16 mouse cellular contexts compared by ENCODE assay signal in the genomic region with DNA sequence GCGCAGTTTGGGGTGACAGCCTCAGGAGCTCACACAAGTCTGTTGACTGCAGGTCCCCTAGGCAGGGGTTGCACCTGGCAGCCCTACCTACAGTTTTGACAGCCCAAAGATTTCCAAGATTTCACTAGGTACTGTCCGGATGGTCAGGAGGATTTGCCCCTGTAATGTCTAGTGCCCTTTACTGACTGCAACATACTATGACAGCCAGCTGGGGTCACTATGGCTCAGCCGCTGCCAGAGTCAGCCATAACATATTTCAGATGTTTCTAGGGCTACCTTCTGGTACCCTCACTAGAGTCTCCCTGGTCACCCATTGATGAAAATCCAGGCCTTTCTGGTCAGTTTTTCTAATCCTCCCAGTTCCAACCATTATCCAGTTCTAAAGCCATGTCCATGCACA. TPM values are rescaled to one million over a fixed set of nuclear protein-coding genes. Genes with fewer than 3 reads are reported as not detected.
A peak's percentile ranks its signal among the peaks of the same experiment; 100 is the strongest.
DNase-seq lines count a peak whose midpoint lies in the region; TF ChIP-seq lines count a peak whose summit lies in the region.
"Had no signal": no experiment of that assay in that cellular context is flagged by ENCODE, and none has a peak within 500 bp of the region (broad histone marks: within the 10 kb centered on the region; RNA-seq: fewer than 3 reads in every experiment).

No protein-coding gene starts in this region.

- no peak overlapping the region for H3K4me3 ChIP-seq in kidney, adult 2 months (ENCODE audit: insufficient read depth, low read depth, low read length)
- H3K4me3 ChIP-seq in testis, adult 2 months (ENCODE audit: control insufficient read depth, low read depth, low read length) = no peak overlapping the region
- H3K4me3 ChIP-seq in embryonic fibroblast, embryonic 13.5 days (ENCODE audit: insufficient read depth, low read length) = no peak overlapping the region
- no peak overlapping the region for H3K4me3 ChIP-seq in thymus, adult 2 months (ENCODE audit: control insufficient read depth, insufficient read depth, low read length)
- H3K4me3 ChIP-seq: forebrain, embryonic 13.5 days; limb, embryonic 15.5 days; midbrain, embryonic 12.5 days; neural tube, embryonic 13.5 days had no signal

- peak; percentile 65; the same call in 1 of the 2 replicates for TF ChIP-seq CTCF in kidney, adult 2 months (conservative IDR thresholded peaks at IDR 0.05; ENCODE audit: insufficient read depth, insufficient read length, low read depth, low read length)
- peak; percentile 24; the same call in 1 of the 2 replicates for TF ChIP-seq CTCF in testis, adult 2 months (IDR thresholded peaks at IDR 0.05; ENCODE audit: control insufficient read depth, insufficient read depth, insufficient replicate concordance, low read depth, low read length)
- peak; percentile 21; the same call in 1 of the 2 replicates for TF ChIP-seq CTCF in embryonic fibroblast, embryonic 13.5 days (IDR thresholded peaks at IDR 0.05; ENCODE audit: borderline replicate concordance, insufficient read depth, low read length)
- TF ChIP-seq CTCF in thymus, adult 2 months (IDR thresholded peaks at IDR 0.05; ENCODE audit: borderline replicate concordance, control insufficient read depth, extremely low read depth, insufficient read depth, low read length, poor library complexity) = no peak

- WGBS in kidney, adult 2 months = 67% methylated on average over 3 of the region's 3 CpGs
- 93% methylated on average over 3 of the region's 3 CpGs for WGBS in thymus, adult 2 months

- TF ChIP-seq POLR2A in kidney, adult 2 months (IDR thresholded peaks at IDR 0.05; ENCODE audit: low read depth, low read length) = no peak
- no peak for TF ChIP-seq POLR2A in testis, adult 2 months (IDR thresholded peaks at IDR 0.05; ENCODE audit: control insufficient read depth, low read depth, low read length)
- TF ChIP-seq POLR2A in embryonic fibroblast, embryonic 13.5 days (IDR thresholded peaks at IDR 0.05; ENCODE audit: low read depth, low read length) = no peak
- no peak for TF ChIP-seq POLR2A in thymus, adult 2 months (IDR thresholded peaks at IDR 0.05; ENCODE audit: control insufficient read depth, extremely low read depth, insufficient read depth, low read length, poor library complexity)

- H3K27me3 ChIP-seq in kidney, adult 2 months (replicated peaks; ENCODE audit: control insufficient read depth, insufficient read depth, low read length) = no peaks in the 10 kb centered on the region
- no peaks in the 10 kb centered on the region for H3K27me3 ChIP-seq in testis, adult 2 months (ENCODE audit: control insufficient read depth, insufficient read depth, low read length)
- H3K27me3 ChIP-seq in thymus, adult 2 months (ENCODE audit: control insufficient read depth, insufficient read depth, low read length) = no peaks in the 10 kb centered on the region
- H3K27me3 ChIP-seq: forebrain, embryonic 13.5 days; limb, embryonic 15.5 days; midbrain, embryonic 12.5 days; neural tube, embryonic 13.5 days had no signal

- no peak overlapping the region for H3K27ac ChIP-seq in kidney, adult 2 months (ENCODE audit: insufficient read depth, low read depth, low read length)
- no peak overlapping the region for H3K27ac ChIP-seq in testis, adult 2 months (ENCODE audit: control insufficient read depth, insufficient read depth, low read depth, low read length)
- H3K27ac ChIP-seq in embryonic fibroblast, embryonic 13.5 days (ENCODE audit: insufficient read depth, low read length) = no peak overlapping the region
- H3K27ac ChIP-seq in thymus, adult 2 months (ENCODE audit: control insufficient read depth, insufficient read depth, low read length) = no peak overlapping the region
- H3K27ac ChIP-seq: forebrain, embryonic 13.5 days; limb, embryonic 15.5 days; midbrain, embryonic 12.5 days; neural tube, embryonic 13.5 days had no signal

- no peaks in the 10 kb centered on the region for H3K4me1 ChIP-seq in kidney, adult 2 months (ENCODE audit: control insufficient read depth, insufficient read depth, low read length)
- no peaks in the 10 kb centered on the region for H3K4me1 ChIP-seq in testis, adult 2 months (ENCODE audit: control insufficient read depth, insufficient read depth, low read length)
- H3K4me1 ChIP-seq in embryonic fibroblast, embryonic 13.5 days (ENCODE audit: control insufficient read depth, insufficient read depth, low read length) = no peaks in the 10 kb centered on the region
- H3K4me1 ChIP-seq in thymus, adult 2 months (replicated peaks; ENCODE audit: control insufficient read depth, insufficient read depth, low read length) = no peaks in the 10 kb centered on the region
- H3K4me1 ChIP-seq: forebrain, embryonic 13.5 days; limb, embryonic 15.5 days; midbrain, embryonic 12.5 days; neural tube, embryonic 13.5 days had no signal

- no peak for DNase-seq in kidney, adult 2 months
- DNase-seq in kidney, adult 18-20 months = no peak
- no peak for DNase-seq in testis, postnatal 10 days (ENCODE audit: low spot score)
- DNase-seq in thymus, adult 2 months = no peak
- DNase-seq in cerebellum, adult 11-12 months = no peak
- DNase-seq: heart, postnatal 4 days; kidney, adult 8-10 months; layer of hippocampus, postnatal 36 days; right cerebral cortex, postnatal 14 days had no signal

- no peaks in the 10 kb centered on the region for H3K36me3 ChIP-seq in kidney, adult 2 months (ENCODE audit: control insufficient read depth, insufficient read depth, low read length)
- peaks cover 2% of the 10 kb centered on the region for H3K36me3 ChIP-seq in testis, adult 2 months (ENCODE audit: control insufficient read depth, insufficient read depth, low read length)
- no peaks in the 10 kb centered on the region for H3K36me3 ChIP-seq in thymus, adult 2 months (ENCODE audit: control insufficient read depth, insufficient read depth, low read length)

RNA-seq across cellular contexts. Expression of a gene that starts 8.4 kb away (rescaled TPM):
- 20.6 and 22.0 TPM in 2 replicates for polyA plus RNA-seq in kidney, adult 2 months (2012; rRNA removed)
- 58.4 and 70.5 TPM in 2 replicates for polyA plus RNA-seq in testis, adult 2 months (2012; rRNA removed)
- 0.91 and 1.2 TPM in 2 replicates for polyA plus RNA-seq in embryonic fibroblast, embryonic 13.5 days (2011; ENCODE audit: insufficient read length, low read depth, missing spikeins)
- 4.7 and 5.0 TPM in 2 replicates for polyA plus RNA-seq in thymus, adult 2 months (2012; rRNA removed)

RNA-seq across cellular contexts. Expression of a gene that starts 9.4 kb away (rescaled TPM):
- 39.6 and 48.4 TPM in 2 replicates for polyA plus RNA-seq in kidney, adult 2 months (2012; rRNA removed)
- polyA plus RNA-seq in testis, adult 2 months (2012; rRNA removed) = 137 and 166 TPM in 2 replicates
- 28.0 and 40.7 TPM in 2 replicates for polyA plus RNA-seq in embryonic fibroblast, embryonic 13.5 days (2011; ENCODE audit: insufficient read length, low read depth, missing spikeins)
- polyA plus RNA-seq in thymus, adult 2 months (2012; rRNA removed) = 59.2 and 77.5 TPM in 2 replicates

RNA-seq across cellular contexts. Expression of a gene that starts 16.2 kb away (rescaled TPM):
- polyA plus RNA-seq in kidney, adult 2 months (2012; rRNA removed) = 0.18 TPM in 1 of 2 replicates, not detected in the other
- 5.7 TPM in 1 of 2 replicates, not detected in the other for polyA plus RNA-seq in testis, adult 2 months (2012; rRNA removed)
- not detected in 2 replicates for polyA plus RNA-seq in embryonic fibroblast, embryonic 13.5 days (2011; ENCODE audit: insufficient read length, low read depth, missing spikeins)
- polyA plus RNA-seq in thymus, adult 2 months (2012; rRNA removed) = not detected in 2 replicates
- polyA plus RNA-seq: forebrain, embryonic 13.5 days; G1E; limb, embryonic 15.5 days; midbrain, embryonic 12.5 days; neural tube, embryonic 13.5 days had no signal

RNA-seq across cellular contexts. Expression of a gene that starts 36.8 kb away (rescaled TPM):
- polyA plus RNA-seq in kidney, adult 2 months (2012; rRNA removed) = 14.8 and 15.3 TPM in 2 replicates
- 12.2 and 12.7 TPM in 2 replicates for polyA plus RNA-seq in testis, adult 2 months (2012; rRNA removed)
- polyA plus RNA-seq in embryonic fibroblast, embryonic 13.5 days (2011; ENCODE audit: insufficient read length, low read depth, missing spikeins) = 11.5 and 13.1 TPM in 2 replicates
- 47.7 and 49.9 TPM in 2 replicates for polyA plus RNA-seq in thymus, adult 2 months (2012; rRNA removed)

RNA-seq across cellular contexts. Expression of a gene that starts 40.1 kb away (rescaled TPM):
- 47.2 and 51.6 TPM in 2 replicates for polyA plus RNA-seq in kidney, adult 2 months (2012; rRNA removed)
- polyA plus RNA-seq in testis, adult 2 months (2012; rRNA removed) = 311 and 369 TPM in 2 replicates
- polyA plus RNA-seq in embryonic fibroblast, embryonic 13.5 days (2011; ENCODE audit: insufficient read length, low read depth, missing spikeins) = not detected in 2 replicates
- polyA plus RNA-seq in thymus, adult 2 months (2012; rRNA removed) = 4.4 and 13.8 TPM in 2 replicates
- polyA plus RNA-seq: G1E had no signal
